Mouse (Mus musculus): ENCODE data around the gene Ncf4. TPM values are rescaled to one million over a fixed set of nuclear protein-coding genes. Genes with fewer than 3 reads are reported as not detected.

Ncf4 gene
- polyA plus RNA-seq (2012; rRNA removed) = 11.7 and 14.6 TPM in 2 replicates

- Histone ChIP-seq H3K36me3 (ENCODE audit: control insufficient read depth, insufficient read depth, low read length) (no peaks in the 10 kb centered on the region), H3K27ac (ENCODE audit: insufficient read depth, low read depth, low read length) (peak within 1 kb of the TSS; percentile 27), H3K4me3 (ENCODE audit: low read depth, low read length) (peak within 1 kb of the TSS; percentile 50), H3K27me3 (ENCODE audit: control insufficient read depth, insufficient read depth, low read length) (no peaks in the 10 kb centered on the region), H3K4me1 (ENCODE audit: control insufficient read depth, insufficient read depth, insufficient read length, low read length) (0 out of 2 replicates have a peak, but pooled peaks cover 4% of the 10 kb centered on the region)
- WGBS = 46% methylated on average over 7 of the region's 7 CpGs
- TF ChIP-seq POLR2A (IDR thresholded peaks at IDR 0.05; ENCODE audit: low read depth, low read length) (no peak), CTCF (IDR thresholded peaks at IDR 0.05; ENCODE audit: extremely low read depth, insufficient read length, insufficient replicate concordance, low read depth, low read length) (no peak)
Measured at GRCm38 (mm10) chr15:78244695-78245492, at the start of gene Ncf4. TSS of gene Ncf4 (plus strand) at chr15:78244801.

GRCm38 (mm10) chr15:78195096-78195880 is 49.3 kb upstream of the Ncf4 start:
- WGBS = 75% methylated on average over 28 of the region's 28 CpGs
- no peak for TF ChIP-seq CTCF (IDR thresholded peaks at IDR 0.05; ENCODE audit: extremely low read depth, insufficient read length, insufficient replicate concordance, low read depth, low read length)
- TF ChIP-seq POLR2A (IDR thresholded peaks at IDR 0.05; ENCODE audit: low read depth, low read length) = no peak

GRCm38 (mm10) chr15:78204053-78204847 is 40.4 kb upstream of the Ncf4 start:
- H3K27ac ChIP-seq (ENCODE audit: insufficient read depth, low read depth, low read length) = no peak overlapping the region
- WGBS = 5% methylated on average over 41 of the region's 41 CpGs
- H3K4me1 ChIP-seq (ENCODE audit: control insufficient read depth, insufficient read depth, insufficient read length, low read length) = no peaks in the 10 kb centered on the region
- H3K4me3 ChIP-seq (ENCODE audit: low read depth, low read length) = no peak overlapping the region
- H3K27me3 ChIP-seq (ENCODE audit: control insufficient read depth, insufficient read depth, low read length) = peaks cover 14% of the 10 kb centered on the region
- TF ChIP-seq POLR2A (IDR thresholded peaks at IDR 0.05; ENCODE audit: low read depth, low read length) (no peak), CTCF (IDR thresholded peaks at IDR 0.05; ENCODE audit: extremely low read depth, insufficient read length, insufficient replicate concordance, low read depth, low read length) (no peak)
- no peaks in the 10 kb centered on the region for H3K36me3 ChIP-seq (ENCODE audit: control insufficient read depth, insufficient read depth, low read length)

More at GRCm38 (mm10) chr15:78195096-78195880, 49.3 kb upstream of the Ncf4 start:
- Histone ChIP-seq H3K27me3 (ENCODE audit: control insufficient read depth, insufficient read depth, low read length) (no peaks in the 10 kb centered on the region), H3K4me1 (ENCODE audit: control insufficient read depth, insufficient read depth, insufficient read length, low read length) (no peaks in the 10 kb centered on the region), H3K4me3 (ENCODE audit: low read depth, low read length) (no peak overlapping the region), H3K27ac (ENCODE audit: insufficient read depth, low read depth, low read length) (no peak overlapping the region), H3K36me3 (ENCODE audit: control insufficient read depth, insufficient read depth, low read length) (no peaks in the 10 kb centered on the region)

- H3K4me1 ChIP-seq (ENCODE audit: control insufficient read depth, insufficient read depth, insufficient read length, low read length) = no peaks in the 10 kb centered on the region
- WGBS = 34% methylated on average over 3 of the region's 3 CpGs
- H3K27ac ChIP-seq (ENCODE audit: insufficient read depth, low read depth, low read length) = no peak overlapping the region
- TF ChIP-seq CTCF (IDR thresholded peaks at IDR 0.05; ENCODE audit: extremely low read depth, insufficient read length, insufficient replicate concordance, low read depth, low read length) = no peak
- TF ChIP-seq POLR2A (IDR thresholded peaks at IDR 0.05; ENCODE audit: low read depth, low read length) = no peak
- H3K36me3 ChIP-seq (ENCODE audit: control insufficient read depth, insufficient read depth, low read length) = no peaks in the 10 kb centered on the region
- peaks cover 14% of the 10 kb centered on the region for H3K27me3 ChIP-seq (ENCODE audit: control insufficient read depth, insufficient read depth, low read length)
- H3K4me3 ChIP-seq (ENCODE audit: low read depth, low read length) = no peak overlapping the region
Measured at GRCm38 (mm10) chr15:78205192-78205591, 39.4 kb upstream of the Ncf4 start.

- Histone ChIP-seq H3K4me1 (ENCODE audit: control insufficient read depth, insufficient read depth, insufficient read length, low read length) (no peaks in the 10 kb centered on the region), H3K4me3 (ENCODE audit: low read depth, low read length) (no peak within 1 kb of the TSS), H3K27me3 (ENCODE audit: control insufficient read depth, insufficient read depth, low read length) (peaks cover 14% of the 10 kb centered on the region), H3K36me3 (ENCODE audit: control insufficient read depth, insufficient read depth, low read length) (no peaks in the 10 kb centered on the region), H3K27ac (ENCODE audit: insufficient read depth, low read depth, low read length) (no peak within 1 kb of the TSS)
- TF ChIP-seq POLR2A (IDR thresholded peaks at IDR 0.05; ENCODE audit: low read depth, low read length) = no peak
- TF ChIP-seq CTCF (IDR thresholded peaks at IDR 0.05; ENCODE audit: extremely low read depth, insufficient read length, insufficient replicate concordance, low read depth, low read length) = no peak
- 83% methylated on average over 7 of the region's 7 CpGs for WGBS
Measured at GRCm38 (mm10) chr15:78206312-78206711, 38.3 kb upstream of the Ncf4 start, which contains the start of gene Pvalb. TSS of gene Pvalb (minus strand) at chr15:78206400.

GRCm38 (mm10) chr15:78210203-78210602 is 34.4 kb upstream of the Ncf4 start:
- H3K27ac ChIP-seq (ENCODE audit: insufficient read depth, low read depth, low read length) = no peak overlapping the region
- no peak for TF ChIP-seq POLR2A (IDR thresholded peaks at IDR 0.05; ENCODE audit: low read depth, low read length)
- TF ChIP-seq CTCF (IDR thresholded peaks at IDR 0.05; ENCODE audit: extremely low read depth, insufficient read length, insufficient replicate concordance, low read depth, low read length) = no peak
- no peaks in the 10 kb centered on the region for H3K27me3 ChIP-seq (ENCODE audit: control insufficient read depth, insufficient read depth, low read length)
- no peak overlapping the region for H3K4me3 ChIP-seq (ENCODE audit: low read depth, low read length)
- no peaks in the 10 kb centered on the region for H3K36me3 ChIP-seq (ENCODE audit: control insufficient read depth, insufficient read depth, low read length)
- H3K4me1 ChIP-seq (ENCODE audit: control insufficient read depth, insufficient read depth, insufficient read length, low read length) = no peaks in the 10 kb centered on the region
- WGBS = 66% methylated on average over 4 of the region's 4 CpGs

All from small intestine, adult 2 months (tissue).